Mouse (Mus musculus): ENCODE measurements at regions not wholly inside any gene's neighbourhood (a gene's known extent, or its start where the extent isn't known, plus 50 kb on each side); places are given as distances from the start of the nearest gene placed in this dataset.

DNA sequence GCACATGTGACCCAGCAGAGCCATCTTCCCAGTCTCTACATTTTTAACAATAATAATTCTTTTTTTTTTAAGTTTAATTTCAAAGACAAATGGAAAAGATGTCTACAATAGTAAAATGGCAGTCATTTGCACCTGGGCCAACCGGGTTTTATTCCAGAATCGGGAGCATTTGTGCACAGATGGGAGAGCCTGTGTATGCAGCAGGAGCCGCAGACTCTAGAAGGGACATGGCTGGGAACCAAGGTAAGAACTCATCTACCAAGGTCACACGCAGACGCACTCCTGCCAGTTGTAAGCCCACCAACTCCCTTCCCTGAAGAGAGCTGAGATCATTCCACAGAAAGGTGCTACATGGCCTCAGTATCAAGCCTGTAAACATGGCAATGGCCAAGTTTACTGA is 586.4 kb upstream of the Adam5 start:
- TF ChIP-seq GATA1 (IDR thresholded peaks at IDR 0.05; ENCODE audit: borderline replicate concordance, low read length): no peak
- no peak for TF ChIP-seq FLI1 (IDR thresholded peaks at IDR 0.05; ENCODE audit: low read length)
- no peaks in the 10 kb centered on the region for H3K36me3 ChIP-seq (replicated peaks; ENCODE audit: low read length)
- H3K4me3 ChIP-seq (replicated peaks): no peak overlapping the region
- no peaks in the 10 kb centered on the region for H3K4me1 ChIP-seq
- peaks cover 8% of the 10 kb centered on the region; the same call in 1 of the 2 replicates for H3K9me3 ChIP-seq
- peaks cover 30% of the 10 kb centered on the region for H3K27me3 ChIP-seq (replicated peaks)

DNA sequence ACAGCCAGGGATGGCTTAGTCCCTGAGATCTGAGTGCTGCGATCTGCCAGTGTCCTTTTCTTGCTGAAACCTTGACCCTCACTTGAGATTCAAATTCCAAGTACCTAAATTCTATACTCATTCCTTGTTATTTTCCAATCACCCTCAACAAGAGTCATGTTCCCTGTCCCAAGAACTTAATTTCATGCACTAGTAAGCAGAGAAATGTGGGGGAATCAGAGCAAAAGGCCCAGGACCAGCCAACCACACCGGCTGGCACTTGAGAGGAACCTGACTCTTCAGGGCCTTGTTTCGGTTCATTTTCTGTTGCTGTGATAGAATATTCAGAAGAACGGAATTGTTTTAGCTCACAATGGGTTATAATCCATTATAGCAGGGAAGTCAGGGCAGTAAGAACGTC is 583.7 kb upstream of the Adam5 start:
- TF ChIP-seq GATA1 (IDR thresholded peaks at IDR 0.05; ENCODE audit: borderline replicate concordance, low read length) (no peak), FLI1 (IDR thresholded peaks at IDR 0.05; ENCODE audit: low read length) (no peak)
- no peak overlapping the region for H3K4me3 ChIP-seq (replicated peaks)
- peaks cover 27% of the 10 kb centered on the region for H3K27me3 ChIP-seq (replicated peaks)
- no peaks in the 10 kb centered on the region for H3K4me1 ChIP-seq
- H3K36me3 ChIP-seq (replicated peaks; ENCODE audit: low read length): no peaks in the 10 kb centered on the region
- H3K9me3 ChIP-seq: peaks cover 20% of the 10 kb centered on the region; the same call in 1 of the 2 replicates

DNA sequence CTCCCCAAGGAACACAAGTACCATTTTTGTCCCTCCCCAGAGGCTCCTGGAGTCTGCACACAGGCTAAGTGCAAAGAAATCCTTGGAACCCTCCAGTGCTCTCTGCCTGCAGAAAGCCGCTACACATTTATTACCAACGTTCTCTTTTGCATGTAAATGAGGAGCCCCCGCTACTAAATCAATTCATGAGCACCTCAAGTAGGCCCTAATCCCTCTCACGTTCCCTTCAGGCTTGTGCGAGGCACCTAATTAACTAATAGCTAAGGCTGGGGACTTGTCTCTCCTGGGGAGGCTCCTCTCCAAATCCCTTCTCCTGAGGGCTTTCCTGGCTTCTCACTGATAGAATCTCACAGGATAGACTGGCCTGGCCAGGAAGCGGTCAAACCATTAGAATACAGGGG is 568.6 kb upstream of the Adam5 start:
- Histone ChIP-seq H3K36me3 (replicated peaks; ENCODE audit: low read length) (no peaks in the 10 kb centered on the region), H3K4me3 (replicated peaks) (no peak overlapping the region), H3K27me3 (replicated peaks) (peaks cover 34% of the 10 kb centered on the region), H3K4me1 (peaks cover 8% of the 10 kb centered on the region), H3K9me3 (no peaks in the 10 kb centered on the region)
- TF ChIP-seq FLI1 (IDR thresholded peaks at IDR 0.05; ENCODE audit: low read length): no peak
- no peak for TF ChIP-seq GATA1 (IDR thresholded peaks at IDR 0.05; ENCODE audit: borderline replicate concordance, low read length)

DNA sequence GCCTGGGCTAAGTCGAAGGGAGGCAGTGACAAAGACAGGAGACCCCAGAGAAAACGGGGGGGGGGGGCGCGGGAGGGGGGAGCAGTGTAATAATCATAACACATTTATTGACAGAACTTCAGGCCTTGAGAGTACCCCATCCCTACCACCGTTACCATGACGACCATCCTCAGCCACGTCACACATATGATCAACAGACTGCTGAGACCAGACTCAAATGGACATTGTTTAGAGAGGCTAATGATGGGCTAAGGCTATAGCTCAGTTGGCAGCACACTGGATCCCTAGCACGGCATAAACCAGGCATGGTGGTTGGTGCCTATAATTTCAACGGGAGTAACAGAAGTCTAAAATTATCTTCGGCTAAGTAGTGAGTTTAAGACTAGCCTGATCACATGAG is 565.8 kb upstream of the Adam5 start:
- H3K9me3 ChIP-seq: no peaks in the 10 kb centered on the region
- H3K4me1 ChIP-seq: peaks cover 13% of the 10 kb centered on the region
- peaks cover 14% of the 10 kb centered on the region for H3K27me3 ChIP-seq (replicated peaks)
- TF ChIP-seq GATA1 (IDR thresholded peaks at IDR 0.05; ENCODE audit: borderline replicate concordance, low read length) (no peak), FLI1 (IDR thresholded peaks at IDR 0.05; ENCODE audit: low read length) (no peak)
- no peaks in the 10 kb centered on the region for H3K36me3 ChIP-seq (replicated peaks; ENCODE audit: low read length)
- H3K4me3 ChIP-seq (replicated peaks): no peak overlapping the region

DNA sequence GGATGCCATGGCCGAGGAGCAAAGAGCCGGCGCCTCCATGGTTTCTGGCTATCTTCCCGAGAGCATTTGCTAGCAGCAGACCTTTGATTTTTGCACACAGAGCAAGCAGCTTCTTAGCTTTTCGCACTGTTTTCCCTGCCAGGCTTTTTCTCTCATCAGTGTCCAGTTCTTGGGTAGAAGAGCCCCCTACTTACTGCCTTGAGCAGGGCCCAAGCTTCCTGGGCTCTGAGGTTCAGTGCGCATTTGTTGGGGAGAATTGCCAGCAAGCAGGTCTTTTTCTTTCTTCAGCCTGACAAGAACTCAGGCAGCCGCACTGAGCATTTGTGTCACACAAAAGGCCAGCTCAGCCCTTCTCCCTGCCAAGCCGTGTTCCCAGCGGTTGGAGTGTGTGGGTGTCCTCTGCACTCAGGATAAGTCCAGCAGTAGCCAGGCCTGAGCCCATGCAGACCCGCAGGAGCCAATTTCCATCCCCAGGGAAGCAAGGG is 565.2 kb upstream of the Adam5 start:
- Histone ChIP-seq H3K4me1 (peaks cover 13% of the 10 kb centered on the region), H3K4me3 (replicated peaks) (no peak overlapping the region), H3K9me3 (no peaks in the 10 kb centered on the region), H3K36me3 (replicated peaks; ENCODE audit: low read length) (no peaks in the 10 kb centered on the region), H3K27me3 (replicated peaks) (peaks cover 12% of the 10 kb centered on the region)
- TF ChIP-seq GATA1 (IDR thresholded peaks at IDR 0.05; ENCODE audit: borderline replicate concordance, low read length) (no peak), FLI1 (IDR thresholded peaks at IDR 0.05; ENCODE audit: low read length) (no peak)

DNA sequence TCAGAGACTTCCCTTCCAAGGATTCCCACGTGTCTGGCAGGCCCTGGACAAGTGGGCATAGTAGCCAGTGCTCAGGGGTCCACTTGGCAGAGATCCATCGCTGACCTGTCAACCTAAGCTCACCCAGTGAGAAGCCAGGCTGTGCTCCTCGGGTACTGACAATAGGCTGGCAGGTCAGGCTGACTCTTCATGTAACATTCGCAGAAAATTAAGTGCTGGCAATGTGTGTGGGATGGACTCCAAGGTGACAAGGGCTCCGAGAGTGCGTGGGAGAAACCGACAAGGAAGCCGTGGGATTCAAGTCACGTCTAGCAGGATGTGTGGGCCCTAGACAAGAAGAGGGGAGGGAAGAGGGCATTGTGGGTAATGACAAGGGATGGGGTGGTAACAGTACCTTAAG is 564.6 kb upstream of the Adam5 start:
- Histone ChIP-seq H3K27me3 (replicated peaks) (peaks cover 12% of the 10 kb centered on the region), H3K4me3 (replicated peaks) (no peak overlapping the region), H3K4me1 (peaks cover 13% of the 10 kb centered on the region), H3K36me3 (replicated peaks; ENCODE audit: low read length) (no peaks in the 10 kb centered on the region), H3K9me3 (no peaks in the 10 kb centered on the region)
- TF ChIP-seq GATA1 (IDR thresholded peaks at IDR 0.05; ENCODE audit: borderline replicate concordance, low read length): no peak
- no peak for TF ChIP-seq FLI1 (IDR thresholded peaks at IDR 0.05; ENCODE audit: low read length)

DNA sequence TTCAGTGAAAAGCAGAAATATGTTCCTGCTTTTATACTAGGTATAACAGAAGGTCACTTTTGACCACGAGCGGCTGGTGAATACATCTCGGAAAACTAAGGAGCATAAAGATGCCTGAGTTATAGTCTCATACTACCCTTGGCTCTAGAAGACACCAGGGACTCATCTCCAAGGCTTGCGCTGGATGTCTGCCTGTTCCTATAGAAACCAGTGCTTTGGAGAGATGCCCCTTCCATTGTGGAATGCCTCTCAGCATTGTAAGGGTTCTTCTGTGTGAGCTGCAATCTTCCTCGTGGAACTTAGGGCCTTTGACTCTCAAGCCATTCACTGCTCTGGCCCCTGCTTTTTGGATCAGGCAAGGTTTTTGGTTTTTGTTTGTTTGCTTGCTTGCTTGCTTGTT is 561.0 kb upstream of the Adam5 start:
- Histone ChIP-seq H3K4me3 (replicated peaks) (no peak overlapping the region), H3K36me3 (replicated peaks; ENCODE audit: low read length) (no peaks in the 10 kb centered on the region), H3K27me3 (replicated peaks) (peaks cover 5% of the 10 kb centered on the region), H3K4me1 (peaks cover 13% of the 10 kb centered on the region), H3K9me3 (peaks cover 9% of the 10 kb centered on the region)
- TF ChIP-seq FLI1 (IDR thresholded peaks at IDR 0.05; ENCODE audit: low read length): no peak
- TF ChIP-seq GATA1 (IDR thresholded peaks at IDR 0.05; ENCODE audit: borderline replicate concordance, low read length): no peak

DNA sequence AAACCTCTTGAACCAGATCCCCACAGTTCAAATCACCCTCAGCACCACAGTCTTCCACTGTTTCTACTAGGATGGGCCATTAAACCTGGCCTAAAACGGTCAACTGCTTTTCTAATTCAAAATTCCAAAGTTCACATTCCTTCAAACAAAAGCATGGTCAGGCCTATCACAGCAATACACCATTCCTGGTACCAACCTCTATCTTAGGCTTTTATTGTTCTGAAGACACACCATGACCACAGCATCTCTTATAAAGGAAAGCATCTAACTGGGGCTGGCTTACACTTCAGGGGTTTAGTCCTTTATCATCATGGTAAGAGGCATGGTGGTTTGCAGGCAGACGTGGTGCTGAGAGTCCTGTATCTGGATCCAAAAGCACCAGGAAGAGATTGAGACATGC is 560.4 kb upstream of the Adam5 start:
- Histone ChIP-seq H3K9me3 (peaks cover 15% of the 10 kb centered on the region), H3K36me3 (replicated peaks; ENCODE audit: low read length) (no peaks in the 10 kb centered on the region), H3K4me3 (replicated peaks) (no peak overlapping the region), H3K27me3 (replicated peaks) (peaks cover 4% of the 10 kb centered on the region), H3K4me1 (peaks cover 13% of the 10 kb centered on the region)
- TF ChIP-seq FLI1 (IDR thresholded peaks at IDR 0.05; ENCODE audit: low read length): no peak
- TF ChIP-seq GATA1 (IDR thresholded peaks at IDR 0.05; ENCODE audit: borderline replicate concordance, low read length): no peak

DNA sequence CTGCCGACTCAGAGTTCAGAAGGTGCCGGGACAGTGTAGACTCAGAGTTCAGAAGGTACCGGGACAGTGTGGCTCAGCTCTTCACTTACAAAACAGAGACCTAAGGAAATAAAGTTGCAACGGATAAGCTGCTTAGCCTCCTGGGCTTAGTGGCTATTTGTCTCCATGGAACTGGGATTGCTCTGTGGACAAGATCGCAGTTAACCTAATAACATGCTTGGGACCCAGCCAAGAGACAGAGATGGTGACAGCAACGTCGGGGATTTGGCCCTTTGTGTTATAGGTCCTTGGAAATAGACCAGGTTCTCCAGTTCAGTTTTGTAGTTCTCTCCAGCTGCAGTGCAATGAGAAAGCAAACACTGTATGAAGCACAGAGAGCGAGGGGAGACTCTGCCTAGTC is 549.1 kb upstream of the Adam5 start:
- no peaks in the 10 kb centered on the region for H3K9me3 ChIP-seq
- H3K36me3 ChIP-seq (replicated peaks; ENCODE audit: low read length): no peaks in the 10 kb centered on the region
- H3K27me3 ChIP-seq (replicated peaks): peaks cover 23% of the 10 kb centered on the region
- H3K4me1 ChIP-seq: peaks cover 3% of the 10 kb centered on the region; the same call in 1 of the 2 replicates
- H3K4me3 ChIP-seq (replicated peaks): no peak overlapping the region
- no peak for TF ChIP-seq GATA1 (IDR thresholded peaks at IDR 0.05; ENCODE audit: borderline replicate concordance, low read length)
- no peak for TF ChIP-seq FLI1 (IDR thresholded peaks at IDR 0.05; ENCODE audit: low read length)

DNA sequence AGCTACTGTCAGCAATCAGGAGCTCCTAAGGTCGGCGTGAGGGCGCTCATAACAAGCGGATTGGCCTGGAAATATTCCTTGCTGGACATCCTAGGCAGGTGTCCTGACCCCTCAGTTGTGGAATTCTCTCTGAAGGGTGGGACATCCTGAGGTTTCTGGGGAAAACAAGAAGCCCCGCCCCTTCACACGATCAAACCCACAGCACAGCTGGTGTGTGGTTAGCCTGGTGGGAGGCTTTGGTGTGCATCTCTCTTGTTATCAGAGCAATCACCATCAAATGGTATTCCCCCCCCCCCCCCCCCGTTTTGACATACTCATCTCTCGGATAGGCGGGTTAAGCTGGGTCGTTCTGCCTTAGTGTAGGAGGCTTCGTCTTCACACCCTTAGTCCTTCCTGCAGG is 546.8 kb upstream of the Adam5 start:
- Histone ChIP-seq H3K4me1 (peaks cover 2% of the 10 kb centered on the region; the same call in 1 of the 2 replicates), H3K27me3 (replicated peaks) (peaks cover 33% of the 10 kb centered on the region), H3K4me3 (replicated peaks) (no peak overlapping the region), H3K36me3 (replicated peaks; ENCODE audit: low read length) (no peaks in the 10 kb centered on the region), H3K9me3 (no peaks in the 10 kb centered on the region)
- TF ChIP-seq FLI1 (IDR thresholded peaks at IDR 0.05; ENCODE audit: low read length): no peak

DNA sequence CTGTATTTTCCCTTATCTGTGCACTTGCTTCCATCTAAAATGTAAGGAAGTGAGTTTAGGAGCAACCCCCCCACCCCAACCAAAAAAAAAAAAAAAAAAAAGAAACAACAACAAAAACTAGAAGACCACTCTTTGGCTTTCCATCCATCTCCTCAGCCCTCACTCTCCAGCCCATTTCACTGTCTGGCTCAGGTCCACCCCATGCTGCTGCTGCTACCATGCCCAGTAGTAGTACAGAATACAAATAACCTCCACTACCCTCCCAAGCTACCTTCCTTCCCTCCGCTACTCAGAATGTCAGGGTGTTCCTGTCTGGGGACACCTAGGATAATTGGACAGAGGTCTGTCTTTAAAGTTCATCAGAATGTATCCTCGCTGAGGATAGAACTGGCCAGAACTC is 545.2 kb upstream of the Adam5 start:
- Histone ChIP-seq H3K27me3 (replicated peaks) (peaks cover 39% of the 10 kb centered on the region), H3K36me3 (replicated peaks; ENCODE audit: low read length) (no peaks in the 10 kb centered on the region), H3K9me3 (no peaks in the 10 kb centered on the region), H3K4me1 (no peaks in the 10 kb centered on the region), H3K4me3 (replicated peaks) (no peak overlapping the region)
- TF ChIP-seq GATA1 (IDR thresholded peaks at IDR 0.05; ENCODE audit: borderline replicate concordance, low read length) (no peak), FLI1 (IDR thresholded peaks at IDR 0.05; ENCODE audit: low read length) (no peak)
